Mouse (Mus musculus) frontal cortex, adult (tissue): ENCODE data around the gene Adam33.
"Not testable (repeated sequence)": the region's sequence is repeated elsewhere in the genome, so short reads cannot be mapped to it uniquely, and the experiment has no call there.

Experiments
- ATAC-seq: cut with Nextera tagmentation; 2 replicates; pipeline ENCODE4 v1.9.2; 2017; ENCODE audit warnings: mild to moderate bottlenecking, moderate library complexity, mixed read lengths; ENCODE audit not compliant: low TSS enrichment

Gene Adam33

GRCm38 (mm10) chr2:131063404-131063864 lies at the start of gene Adam33:
Gene Adam33 (minus strand): TSS chr2:131063814.
- ATAC-seq = no peak

DNA sequence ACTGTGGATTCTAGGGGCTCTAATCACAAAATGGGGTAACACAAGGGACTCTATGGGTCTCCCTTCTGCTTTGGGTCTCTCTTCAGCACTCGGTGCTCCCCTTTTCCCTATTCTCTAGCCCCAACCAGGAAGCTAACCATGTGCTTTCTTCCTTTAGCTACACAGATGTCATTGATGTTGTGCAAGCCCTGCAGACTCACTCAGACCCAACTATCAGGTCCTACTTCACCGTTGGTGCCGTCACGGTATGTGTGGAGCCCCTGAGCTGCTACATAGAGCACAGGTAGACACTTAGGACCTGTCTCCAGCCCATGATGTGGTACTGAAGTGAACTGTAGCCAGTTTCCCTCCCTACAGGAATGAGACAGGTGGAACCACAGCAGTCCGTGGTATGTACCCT lies 42.4 kb upstream of the Adam33 start:
- no peak for ATAC-seq

GRCm38 (mm10) chr2:131105061-131105460 lies 41.4 kb upstream of the Adam33 start:
- not testable (repeated sequence) for ATAC-seq

DNA sequence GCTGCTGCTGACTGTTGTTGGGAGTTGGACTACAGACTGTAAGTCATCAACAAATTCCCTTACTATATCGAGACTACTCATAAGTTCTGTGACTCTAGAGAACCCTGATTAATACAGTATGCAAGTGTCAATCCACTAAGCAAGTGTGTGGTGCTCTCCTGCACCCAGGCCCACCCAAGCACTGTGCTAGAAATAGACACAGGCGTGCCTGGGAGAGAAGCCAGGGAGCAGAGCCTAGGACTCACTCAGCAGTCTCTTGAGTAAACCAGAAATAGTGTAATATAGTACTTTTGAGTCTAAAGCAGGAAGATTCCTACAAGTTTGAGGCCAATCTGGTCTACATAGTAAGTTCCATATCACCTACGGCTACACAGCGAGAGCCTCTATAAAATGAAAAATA lies 40.4 kb upstream of the Adam33 start:
- peak; percentile 64; the same call in 1 of the 2 replicates for ATAC-seq

- no peak for ATAC-seq
Observed at GRCm38 (mm10) chr2:131101530-131101929, 37.9 kb upstream of the Adam33 start.

DNA sequence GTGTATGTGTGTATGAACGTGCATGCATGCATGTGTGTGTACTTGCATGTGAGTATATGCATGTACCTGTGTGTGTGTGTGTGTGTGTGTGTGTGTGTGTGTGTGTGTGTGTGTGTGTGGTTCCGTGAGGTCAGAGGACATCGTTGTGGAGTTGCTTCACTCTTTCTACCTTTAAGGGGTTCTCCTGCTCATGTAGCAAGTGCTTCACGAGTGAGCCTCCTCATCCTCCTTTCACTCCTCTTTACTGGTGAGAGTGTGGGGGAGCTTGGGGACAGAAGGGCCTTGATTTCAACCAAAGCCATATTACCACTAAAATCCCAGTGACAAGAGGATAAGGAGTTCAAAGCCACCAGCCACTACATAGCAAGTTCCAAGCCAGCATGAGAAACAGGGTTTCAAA lies 33.5 kb upstream of the Adam33 start:
- ATAC-seq = no peak

DNA sequence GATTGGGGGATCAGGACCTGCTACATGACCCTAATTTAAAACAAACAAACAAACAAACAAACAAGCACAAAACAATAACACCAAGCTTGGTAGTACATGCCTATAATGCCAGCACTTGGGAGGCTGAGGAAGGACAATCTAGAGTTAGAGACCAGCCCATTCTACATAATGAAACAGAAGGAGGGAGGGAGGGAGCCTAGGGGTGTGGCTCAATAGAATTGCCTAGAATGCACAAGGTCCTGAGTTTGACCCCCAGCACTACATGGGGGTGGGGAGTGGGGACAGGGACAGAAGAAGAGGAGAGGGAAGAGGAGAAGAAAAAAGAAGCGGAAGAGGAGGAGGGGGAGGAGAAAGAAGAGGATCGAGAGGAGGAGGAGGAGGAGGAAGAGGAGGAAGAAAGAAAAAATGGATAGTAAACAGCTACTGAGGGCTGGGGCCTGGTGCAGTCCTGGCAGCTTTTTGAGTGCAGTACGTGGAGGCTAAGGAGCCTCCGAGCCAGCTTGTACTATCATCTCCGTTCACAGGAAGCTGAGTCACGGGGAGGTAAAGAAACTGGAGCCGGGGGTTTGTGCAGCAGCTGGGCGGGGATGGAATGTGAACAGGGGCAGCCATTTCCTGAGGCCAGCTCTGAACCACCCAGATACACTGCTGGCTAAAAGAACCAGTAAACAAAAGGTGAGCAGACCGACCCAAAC lies 32.6 kb upstream of the Adam33 start:
- peak; percentile 72; the same call in 1 of the 2 replicates for ATAC-seq

- ATAC-seq = peak; percentile 85
Observed at GRCm38 (mm10) chr2:131094823-131095222, 31.2 kb upstream of the Adam33 start.

DNA sequence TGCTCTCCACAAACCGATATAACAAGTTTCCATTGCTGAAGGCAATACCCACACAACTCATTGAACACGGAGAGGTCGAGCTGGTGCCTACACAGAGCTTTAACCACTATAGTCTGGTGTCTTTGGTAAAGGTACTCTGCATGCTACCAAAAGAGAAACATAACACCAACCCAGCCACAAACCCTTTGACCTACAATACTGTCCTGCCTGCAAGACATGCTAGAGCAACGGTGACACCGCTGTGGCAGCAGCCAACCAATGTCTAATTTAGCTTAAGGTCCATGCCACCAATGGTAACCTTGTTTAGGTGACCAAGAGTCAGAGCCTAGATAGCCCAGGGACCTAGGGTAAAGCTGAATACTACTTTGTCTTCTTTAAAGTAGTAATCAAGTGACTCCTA lies 30.0 kb upstream of the Adam33 start:
- no peak for ATAC-seq

DNA sequence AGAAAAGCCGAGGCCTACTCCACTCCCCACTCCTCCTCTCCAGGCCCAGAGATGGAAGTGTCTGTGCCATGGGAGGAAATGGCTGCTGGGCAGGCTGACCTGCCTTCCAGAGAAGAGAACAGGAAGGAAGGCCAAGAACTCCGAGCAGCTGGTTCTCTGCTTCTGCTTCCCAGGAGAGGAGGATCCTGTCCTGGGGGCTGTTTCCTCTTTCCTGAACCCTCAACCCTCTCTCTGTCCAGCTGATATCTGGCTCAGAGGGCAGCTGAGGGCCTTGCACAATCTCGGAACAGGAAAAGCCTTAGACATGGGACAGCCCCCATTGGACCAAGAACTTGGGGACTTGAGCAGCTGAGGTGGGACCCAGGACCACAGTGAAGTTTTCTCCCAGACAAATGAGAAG lies 27.2 kb upstream of the Adam33 start:
- ATAC-seq = no peak

DNA sequence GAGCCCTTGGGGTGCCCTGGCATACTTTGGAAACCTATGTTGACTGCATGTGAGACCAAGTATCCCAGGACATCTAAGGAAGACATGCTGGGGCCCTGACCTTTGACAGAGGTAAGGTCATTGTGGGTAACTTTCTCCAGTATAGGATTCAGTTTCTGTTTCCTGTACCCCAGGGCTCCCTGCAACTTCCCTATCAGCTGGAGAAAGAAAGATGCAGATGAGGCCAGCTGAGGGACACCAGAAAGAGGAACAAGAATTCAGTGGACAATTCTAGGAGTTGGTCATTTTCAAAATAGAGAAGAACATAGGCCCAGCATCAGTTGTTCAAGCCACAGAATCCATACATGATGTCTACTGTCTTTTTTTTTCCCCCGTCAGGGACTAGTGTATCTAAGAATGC lies 26.0 kb upstream of the Adam33 start:
- no peak for ATAC-seq

DNA sequence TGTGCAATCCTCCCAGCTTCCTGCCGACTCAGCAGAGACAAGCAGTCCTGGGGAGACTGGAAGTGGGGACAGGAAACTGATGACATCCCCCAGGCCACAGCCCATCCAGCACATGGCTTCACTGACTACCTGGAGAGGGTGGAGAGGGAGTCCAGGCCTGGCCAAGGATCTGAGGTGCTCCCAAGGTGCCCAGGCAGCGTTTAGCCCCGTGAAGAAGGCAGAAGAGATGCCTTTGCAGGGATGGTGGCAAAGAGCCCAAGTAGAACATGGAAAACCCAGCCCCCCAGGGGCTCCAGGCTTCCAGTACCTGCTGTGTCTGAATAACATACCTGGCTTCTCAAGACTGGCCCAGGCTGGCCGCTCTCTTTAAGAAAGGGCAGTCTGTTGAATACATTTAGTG lies 25.0 kb upstream of the Adam33 start:
- ATAC-seq = no peak

DNA sequence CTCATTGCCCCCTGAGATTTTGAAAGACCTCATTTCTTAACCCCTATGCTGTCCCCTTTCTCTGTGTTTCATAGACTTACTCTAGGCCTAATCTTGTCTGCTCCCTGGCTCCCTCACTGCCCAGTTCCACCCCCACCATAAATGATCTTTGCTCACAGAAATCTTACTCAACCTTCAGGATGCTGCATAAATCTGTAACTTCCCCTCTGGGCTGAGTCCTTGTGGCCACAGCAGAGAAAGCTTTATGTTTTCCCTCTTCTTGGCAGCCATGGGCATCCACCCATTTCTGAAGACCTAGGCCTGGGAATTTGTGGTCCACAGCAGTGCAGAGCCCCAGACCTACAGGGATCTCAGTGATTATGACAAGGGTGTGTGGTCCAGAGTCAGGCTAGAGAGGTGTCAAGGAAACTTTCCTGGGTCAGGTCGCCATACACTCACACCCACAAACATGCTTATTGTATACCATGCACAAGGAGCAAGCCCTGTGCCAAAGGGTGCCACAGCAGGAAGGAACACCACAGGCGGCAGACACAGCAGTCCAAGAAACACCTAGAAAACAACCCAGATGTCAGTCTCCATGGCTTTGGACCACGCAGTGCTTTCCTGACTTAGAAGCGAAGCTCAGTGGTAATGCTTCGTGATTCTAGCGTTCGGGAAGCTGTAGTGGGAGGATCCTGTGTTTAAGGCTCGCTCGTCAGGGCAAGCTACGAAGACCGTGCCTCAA lies 23.2 kb upstream of the Adam33 start, which contains the start of gene Siglec1:
Gene Siglec1 (minus strand): TSS at position 99 of the 724 bp plus-strand sequence.
- no peak for ATAC-seq

GRCm38 (mm10) chr2:131084206-131084605 lies 20.6 kb upstream of the Adam33 start:
- no peak for ATAC-seq

DNA sequence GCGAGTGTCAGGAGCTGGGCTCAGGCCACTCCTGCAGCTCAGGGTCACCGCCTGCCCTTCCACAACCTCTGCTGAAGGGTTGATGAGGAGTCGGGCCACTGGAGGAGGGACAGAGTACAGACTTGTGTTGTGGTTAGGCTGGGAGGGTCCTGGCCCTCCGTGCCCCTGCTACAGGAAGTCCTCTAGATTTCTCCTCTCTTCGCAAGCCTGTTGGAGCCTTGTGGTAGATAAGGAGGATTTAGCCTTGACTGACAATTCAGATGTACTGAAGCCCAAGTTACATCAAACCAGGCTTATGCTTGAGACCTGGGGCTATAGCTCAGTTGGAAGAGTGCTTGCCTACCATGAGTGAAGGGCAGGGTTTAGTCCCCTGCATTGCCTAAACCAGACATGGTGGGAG lies 16.9 kb upstream of the Adam33 start:
- ATAC-seq = no peak

DNA sequence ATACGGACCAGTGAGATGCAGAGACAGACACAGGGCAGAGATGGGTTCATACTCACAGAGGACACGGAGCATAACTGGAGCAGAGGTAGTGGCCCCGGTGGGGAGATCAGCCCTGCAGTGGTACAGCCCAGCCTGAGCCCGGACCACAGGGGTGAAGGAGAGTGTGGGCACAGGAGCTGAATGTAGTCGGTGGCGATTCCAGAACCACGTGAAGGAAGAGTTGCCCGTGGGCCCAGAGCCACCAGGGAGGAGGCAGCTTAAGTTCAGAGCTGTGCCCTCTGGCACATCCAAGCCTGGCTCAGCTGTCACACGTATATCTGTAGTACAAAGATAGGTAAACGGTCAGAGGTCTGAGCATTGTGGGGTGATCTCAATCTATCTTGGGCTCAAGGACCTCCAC lies 8.9 kb upstream of the Adam33 start:
- no peak for ATAC-seq

- ATAC-seq = no peak
Observed at GRCm38 (mm10) chr2:131067481-131067880, 3.9 kb upstream of the Adam33 start.

GRCm38 (mm10) chr2:131066342-131066741 lies 2.7 kb upstream of the Adam33 start:
- peak; percentile 53; the same call in 1 of the 2 replicates for ATAC-seq

DNA sequence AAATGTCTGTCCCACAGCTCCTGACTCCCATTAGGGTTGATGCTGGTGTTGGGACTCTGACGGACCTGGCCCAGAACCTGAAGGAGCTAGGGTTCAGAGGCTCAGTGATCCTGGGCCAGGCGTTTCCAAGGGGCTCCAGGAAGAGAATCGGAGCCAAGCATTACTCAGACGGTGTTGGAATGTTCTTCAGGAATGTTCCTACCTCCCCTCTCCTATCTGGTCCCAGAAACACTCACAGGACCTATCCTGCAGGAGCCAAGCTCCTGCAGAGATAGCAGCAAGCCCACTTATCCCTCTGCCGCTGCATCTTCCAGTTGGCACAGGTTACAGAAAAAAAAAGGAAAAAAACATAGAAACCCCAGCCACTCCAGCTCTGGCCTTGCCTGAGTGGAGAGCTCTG lies 2.0 kb downstream of the Adam33 start:
- no peak for ATAC-seq

- peak; percentile 28; the same call in 1 of the 2 replicates for ATAC-seq
Observed at GRCm38 (mm10) chr2:131060784-131061183, 2.8 kb downstream of the Adam33 start.

GRCm38 (mm10) chr2:131059781-131060540 lies 3.7 kb downstream of the Adam33 start:
- no peak for ATAC-seq

DNA sequence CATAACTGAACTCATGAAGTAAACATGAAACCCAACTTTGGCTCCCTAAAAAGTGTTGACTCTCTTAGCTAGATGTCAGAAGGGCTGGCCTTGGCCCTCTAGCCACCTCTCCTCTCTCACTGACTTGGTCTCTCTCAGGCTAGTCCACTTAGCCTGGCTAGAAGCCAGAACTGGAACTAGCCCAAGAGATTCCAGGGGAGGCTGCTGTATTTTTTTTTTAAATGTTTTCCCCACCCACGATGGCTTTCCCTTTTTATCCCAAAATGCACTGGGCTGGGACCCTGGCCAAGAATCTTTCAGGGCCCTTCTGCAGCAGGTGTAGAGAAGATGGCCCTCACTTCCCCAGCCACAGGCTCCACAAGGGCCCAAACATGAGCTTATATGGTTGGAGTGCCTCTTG lies 4.2 kb downstream of the Adam33 start:
- no peak for ATAC-seq
